Mouse (Mus musculus) G1E (cell line): Measurements from ENCODE around the gene Atoh8. TPM values are rescaled to one million over a fixed set of nuclear protein-coding genes. Genes with fewer than 3 reads are reported as not detected.

Source experiments
- ATAC-seq: 2 replicates; pipeline ENCODE4 v1.8.0; 2016; ENCODE audit warnings: mild to moderate bottlenecking; ENCODE audit not compliant: insufficient number of reproducible peaks, poor library complexity, low FRiP score, severe bottlenecking; ENCODE audit errors: extremely low read depth
- DNase-seq: peaks from one replicate; pipeline ENCODE4 v3.0.0; 2012; ENCODE audit warnings: low spot score
- H3K27me3 ChIP-seq: 2 replicates; pipeline ENCODE4 v1.6.1; 2012; ENCODE audit warnings: mild to moderate bottlenecking, low read length, inconsistent platforms; ENCODE audit not compliant: insufficient read depth
- H3K36me3 ChIP-seq: replicated peaks from 2 replicates; pipeline ENCODE3; 2012; ENCODE audit warnings: mild to moderate bottlenecking, inconsistent platforms
- H3K4me1 ChIP-seq: 2 replicates; pipeline ENCODE4 v1.6.1; 2012; ENCODE audit warnings: low read depth, low read length, inconsistent platforms, mixed read lengths; ENCODE audit not compliant: insufficient read depth
- H3K4me3 ChIP-seq: 2 replicates; pipeline ENCODE4 v1.5.1; 2012; ENCODE audit warnings: low read depth, mild to moderate bottlenecking, inconsistent platforms, low read length, moderate library complexity, mixed read lengths
- H3K9me3 ChIP-seq: replicated peaks from 2 replicates; pipeline ENCODE4 v1.6.1; 2012; ENCODE audit warnings: inconsistent platforms
- CTCF ChIP-seq: IDR thresholded peaks from 2 replicates; pipeline ENCODE4 v1.5.1; 2012; ENCODE audit warnings: low read depth, low read length, inconsistent platforms, mixed read lengths
- GATA1 ChIP-seq: IDR thresholded peaks from 2 replicates; pipeline ENCODE4 v1.6.1; 2012; ENCODE audit warnings: borderline replicate concordance, low read length, inconsistent platforms, mixed read lengths
- GATA2 ChIP-seq: IDR thresholded peaks from 2 replicates; pipeline ENCODE4 v1.6.1; 2012; ENCODE audit warnings: low read depth, low read length, inconsistent platforms, borderline replicate concordance
- POLR2AphosphoS5 ChIP-seq: IDR thresholded peaks from 2 replicates; pipeline ENCODE4 v1.6.1; 2012; ENCODE audit warnings: low read depth, low read length, inconsistent platforms; ENCODE audit not compliant: insufficient replicate concordance
- TAL1 ChIP-seq: conservative IDR thresholded peaks from 2 replicates; pipeline ENCODE4 v1.6.1; 2012; ENCODE audit warnings: low read depth, low read length, inconsistent platforms, mixed read lengths
- polyA plus RNA-seq: library from polyadenylated mRNA; stranded (reverse); fragments of >175 nt; gene quantifications from 2 replicates; pipeline ENCODE4 v1.2.3, GENCODE M21; 2012
- total RNA-seq, 2 experiments: library from RNA; stranded (forward) in 1 of 2; stranded (reverse) in 1 of 2; fragments of 200-1000 nt in 1 of 2; fragments of >200 nt in 1 of 2; fragmentation: Nextera tagmentation in 1 of 2; gene quantifications; 2 replicates each; pipeline ENCODE4 v1.2.3; 2014 to 2017

The Atoh8 gene
- total and polyA plus RNA-seq, 3 experiments, result 0.03 TPM; not detected in 2

DNA sequence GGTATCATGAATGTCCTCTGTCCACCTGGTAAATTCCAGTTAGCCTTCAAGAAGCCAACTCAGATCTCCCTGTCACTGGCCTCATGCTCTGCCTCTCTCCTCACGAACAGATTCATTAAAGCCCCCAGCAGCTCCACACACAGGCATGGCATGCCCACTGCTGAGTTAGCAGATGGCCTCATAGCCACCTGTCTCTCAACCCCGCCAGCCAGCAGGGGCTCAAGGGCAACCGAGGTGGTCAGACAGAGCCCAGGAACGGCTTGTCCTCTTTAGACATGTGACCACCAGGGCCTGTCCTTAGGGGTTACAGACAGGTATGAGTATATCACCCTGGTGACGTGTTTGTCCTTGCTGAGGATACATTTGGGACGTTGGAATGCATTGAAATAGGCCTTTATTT, 19.9 kb upstream of the Atoh8 start:
- no peak for DNase-seq
- Histone ChIP-seq H3K4me1 (peaks cover 6% of the 10 kb centered on the region; the same call in 1 of the 2 replicates), H3K27me3 (peaks cover 34% of the 10 kb centered on the region), H3K4me3 (no peak overlapping the region), H3K36me3 (no peaks in the 10 kb centered on the region), H3K9me3 (no peaks in the 10 kb centered on the region)
- TF ChIP-seq GATA2 (no peak), GATA1 (no peak), POLR2AphosphoS5 (no peak), CTCF (no peak), TAL1 (no peak)
- ATAC-seq, result no peak

DNA sequence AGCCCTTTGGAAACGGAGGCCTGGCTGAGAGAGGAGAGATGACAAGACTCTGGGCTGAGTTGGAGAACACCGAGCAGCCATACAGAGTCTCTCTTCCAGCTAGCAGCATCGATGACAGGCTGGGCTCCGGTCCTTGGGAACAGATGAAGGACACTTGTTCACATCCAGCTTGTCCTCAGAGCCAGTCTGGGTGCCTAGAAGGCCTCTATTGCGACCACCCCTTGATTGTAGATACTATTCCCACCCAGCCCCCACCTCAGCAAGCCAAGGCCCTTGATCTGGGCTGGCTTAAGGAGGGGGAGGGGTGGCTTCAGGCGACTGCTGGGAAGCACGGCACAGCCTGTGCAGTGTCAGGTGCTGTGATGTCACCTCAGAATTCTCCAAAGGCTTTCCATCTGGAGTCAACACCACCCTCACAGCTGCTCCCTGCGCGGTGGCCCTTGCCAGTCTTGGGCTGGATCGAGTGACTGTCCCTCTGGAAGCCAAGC, 19.3 kb upstream of the Atoh8 start:
- peaks cover 3% of the 10 kb centered on the region; the same call in 1 of the 2 replicates for H3K4me1 ChIP-seq
- ATAC-seq, result no peak
- no peak for DNase-seq

GRCm38 (mm10) chr6:72253911-72254587, 18.7 kb upstream of the Atoh8 start:
- no peak for TF ChIP-seq GATA1
- no peak for TF ChIP-seq TAL1
- TF ChIP-seq GATA2, result no peak
- no peak for TF ChIP-seq CTCF
- no peak for TF ChIP-seq POLR2AphosphoS5
- Histone ChIP-seq H3K27me3 (peaks cover 33% of the 10 kb centered on the region), H3K9me3 (no peaks in the 10 kb centered on the region), H3K36me3 (no peaks in the 10 kb centered on the region), H3K4me3 (no peak overlapping the region), H3K4me1 (no peaks in the 10 kb centered on the region)
- ATAC-seq, result no peak
- DNase-seq, result no peak

More for the DNA sequence above, 19.3 kb upstream of the Atoh8 start:
- H3K36me3 ChIP-seq, result no peaks in the 10 kb centered on the region
- H3K4me3 ChIP-seq, result no peak overlapping the region
- no peaks in the 10 kb centered on the region for H3K9me3 ChIP-seq
- no peak for TF ChIP-seq GATA1
- TF ChIP-seq TAL1, result no peak
- TF ChIP-seq POLR2AphosphoS5, result no peak
- no peak for TF ChIP-seq GATA2
- no peak for TF ChIP-seq CTCF
- peaks cover 31% of the 10 kb centered on the region for H3K27me3 ChIP-seq

GRCm38 (mm10) chr6:72253168-72253567, 17.8 kb upstream of the Atoh8 start:
- H3K27me3 ChIP-seq, result peaks cover 35% of the 10 kb centered on the region
- DNase-seq (no peak), ATAC-seq (no peak)
- H3K9me3 ChIP-seq, result no peaks in the 10 kb centered on the region
- TF ChIP-seq TAL1 (no peak), GATA1 (no peak), POLR2AphosphoS5 (no peak), CTCF (no peak), GATA2 (no peak)
- H3K4me3 ChIP-seq, result no peak overlapping the region
- no peaks in the 10 kb centered on the region for H3K4me1 ChIP-seq
- H3K36me3 ChIP-seq, result no peaks in the 10 kb centered on the region

- TF ChIP-seq POLR2AphosphoS5 (no peak), CTCF (no peak), GATA1 (no peak), GATA2 (no peak), TAL1 (no peak)
These were observed 17.1 kb upstream of the Atoh8 start for GRCm38 (mm10) chr6:72252433-72252832.

DNA sequence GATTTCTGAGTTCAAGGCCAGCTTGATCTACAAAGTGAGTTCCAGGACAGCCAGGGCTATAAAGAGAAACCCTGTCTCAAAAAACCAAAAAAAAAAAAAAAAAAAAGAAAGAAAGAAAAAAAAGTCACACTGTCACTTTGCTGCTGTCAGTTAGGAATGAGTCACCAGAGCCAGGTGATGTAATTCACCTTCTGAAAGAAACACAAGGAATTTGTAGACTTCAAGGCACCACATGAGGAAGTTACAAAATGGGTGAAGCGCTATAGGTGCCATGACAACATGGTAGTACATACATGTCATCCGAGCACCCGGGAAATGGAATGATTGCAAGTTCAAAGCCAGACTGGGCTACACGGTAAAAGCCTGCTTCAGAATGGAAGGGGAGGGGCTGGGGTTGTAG, 14.6 kb upstream of the Atoh8 start:
- Histone ChIP-seq H3K27me3 (peaks cover 50% of the 10 kb centered on the region), H3K9me3 (no peaks in the 10 kb centered on the region), H3K4me1 (no peaks in the 10 kb centered on the region), H3K36me3 (no peaks in the 10 kb centered on the region), H3K4me3 (no peak overlapping the region)
- ATAC-seq, result no peak
- TF ChIP-seq GATA2 (no peak), POLR2AphosphoS5 (no peak), GATA1 (no peak), TAL1 (no peak), CTCF (no peak)
- no peak for DNase-seq

More at GRCm38 (mm10) chr6:72252433-72252832, 17.1 kb upstream of the Atoh8 start:
- no peak for ATAC-seq
- Histone ChIP-seq H3K4me1 (no peaks in the 10 kb centered on the region), H3K36me3 (no peaks in the 10 kb centered on the region), H3K4me3 (no peak overlapping the region), H3K27me3 (peaks cover 42% of the 10 kb centered on the region), H3K9me3 (no peaks in the 10 kb centered on the region)
- DNase-seq, result no peak
